Mouse (Mus musculus): ENCODE results near the gene Ptprd. TPM values are rescaled to one million over a fixed set of nuclear protein-coding genes. Genes with fewer than 3 reads are reported as not detected.

The Ptprd gene
- polyA plus RNA-seq, 1 experiment from 2014 or later: 18.6 TPM

DNA sequence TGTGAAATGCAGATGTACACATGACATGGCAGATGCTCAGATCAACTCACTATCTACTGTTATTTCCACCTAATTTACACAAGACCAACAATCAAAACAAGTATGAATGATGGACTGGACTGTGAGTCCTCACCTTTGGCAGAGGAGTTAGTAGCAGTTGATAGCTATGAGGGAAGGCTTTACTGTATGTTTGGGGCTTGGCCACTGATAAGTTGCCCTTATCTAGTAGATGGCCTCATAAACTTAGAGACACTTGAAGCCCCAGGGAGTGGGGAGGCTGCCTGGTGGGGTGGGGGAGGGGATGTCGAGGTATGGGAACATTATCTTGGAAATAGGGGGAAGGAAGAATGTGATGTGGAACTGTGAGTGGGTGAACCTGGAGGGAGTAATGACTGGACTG, 448.0 kb downstream of the Ptprd start:
- H3K36me3 ChIP-seq (ENCODE audit: control insufficient read depth, insufficient read depth, low read length): no peaks in the 10 kb centered on the region
- no peak overlapping the region for H3K27ac ChIP-seq (ENCODE audit: low read depth, low read length)
- H3K4me1 ChIP-seq (ENCODE audit: control insufficient read depth, insufficient read depth, low read length): no peaks in the 10 kb centered on the region
- ATAC-seq (ENCODE audit: low FRiP score) (no peak), DNase-seq (ENCODE audit: low spot score, missing footprints) (no peak)
- no peak overlapping the region for H3K4me3 ChIP-seq (ENCODE audit: low read depth, low read length)
- no peak overlapping the region for H3K9ac ChIP-seq (ENCODE audit: low read length)
- 69% methylated on average over 1 of the region's 1 CpGs for WGBS
- H3K4me2 ChIP-seq: no peak overlapping the region
- H3K9me3 ChIP-seq (ENCODE audit: control insufficient read depth, low read length): no peaks in the 10 kb centered on the region
- H3K27me3 ChIP-seq (ENCODE audit: control insufficient read depth, insufficient read depth, low read length): no peaks in the 10 kb centered on the region

DNA sequence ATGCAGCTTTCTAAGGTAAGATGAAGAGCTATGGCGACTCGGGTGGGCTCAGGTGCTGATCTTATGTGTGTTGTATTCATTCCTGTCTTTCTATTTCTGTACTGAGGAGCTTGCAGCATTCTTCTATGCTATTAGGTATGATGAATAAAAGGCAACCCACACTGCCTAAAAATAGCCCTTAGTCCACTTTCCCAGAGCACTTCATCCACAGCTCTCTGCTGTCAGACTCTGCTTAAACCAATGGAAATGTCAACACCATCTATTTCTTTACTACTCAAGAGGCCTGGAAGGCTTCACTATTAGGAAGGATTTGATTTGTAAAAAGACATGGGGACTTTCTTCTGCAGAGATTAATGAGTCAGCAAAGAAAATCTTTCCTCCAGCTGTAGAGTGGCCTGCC, 468.4 kb downstream of the Ptprd start:
- no peak overlapping the region for H3K9ac ChIP-seq (ENCODE audit: low read length)
- H3K27me3 ChIP-seq (ENCODE audit: control insufficient read depth, insufficient read depth, low read length): no peaks in the 10 kb centered on the region
- H3K9me3 ChIP-seq (ENCODE audit: control insufficient read depth, low read length): no peaks in the 10 kb centered on the region
- DNase-seq (ENCODE audit: low spot score, missing footprints) (no peak), ATAC-seq (ENCODE audit: low FRiP score) (no peak)
- no peaks in the 10 kb centered on the region for H3K36me3 ChIP-seq (ENCODE audit: control insufficient read depth, insufficient read depth, low read length)
- no peak overlapping the region for H3K27ac ChIP-seq (ENCODE audit: low read depth, low read length)
- 85% methylated on average over 2 of the region's 2 CpGs for WGBS
- H3K4me1 ChIP-seq (ENCODE audit: control insufficient read depth, insufficient read depth, low read length): no peaks in the 10 kb centered on the region
- no peak overlapping the region for H3K4me3 ChIP-seq (ENCODE audit: low read depth, low read length)
- no peak overlapping the region for H3K4me2 ChIP-seq

DNA sequence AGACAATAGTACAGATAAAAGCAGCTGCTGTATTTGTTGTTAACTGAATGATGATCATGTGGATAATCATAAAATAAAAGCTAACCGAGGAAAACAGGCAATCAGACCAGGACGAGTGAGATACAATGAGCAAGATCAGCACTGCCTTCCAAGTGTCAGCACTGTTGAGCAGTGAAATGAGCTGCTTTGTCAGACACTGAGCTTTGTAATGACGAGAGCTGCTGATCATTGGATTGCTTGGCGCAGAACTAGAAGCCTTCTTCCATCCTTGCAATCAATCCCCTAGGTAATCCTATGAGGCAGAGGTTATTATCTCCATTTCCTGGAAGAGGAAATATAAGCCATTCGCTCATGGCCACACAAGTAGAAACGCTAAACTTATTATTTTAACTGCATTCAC, 489.9 kb downstream of the Ptprd start:
- Histone ChIP-seq H3K9ac (ENCODE audit: low read length) (no peak overlapping the region), H3K9me3 (ENCODE audit: control insufficient read depth, low read length) (no peaks in the 10 kb centered on the region), H3K4me1 (ENCODE audit: control insufficient read depth, insufficient read depth, low read length) (no peaks in the 10 kb centered on the region), H3K36me3 (ENCODE audit: control insufficient read depth, insufficient read depth, low read length) (no peaks in the 10 kb centered on the region), H3K27me3 (ENCODE audit: control insufficient read depth, insufficient read depth, low read length) (no peaks in the 10 kb centered on the region), H3K4me3 (ENCODE audit: low read depth, low read length) (no peak overlapping the region), H3K4me2 (no peak overlapping the region), H3K27ac (ENCODE audit: low read depth, low read length) (no peak overlapping the region)
- 82% methylated on average over 6 of the region's 6 CpGs for WGBS
- no peak for DNase-seq (ENCODE audit: low spot score, missing footprints)
- ATAC-seq (ENCODE audit: low FRiP score): no peak

DNA sequence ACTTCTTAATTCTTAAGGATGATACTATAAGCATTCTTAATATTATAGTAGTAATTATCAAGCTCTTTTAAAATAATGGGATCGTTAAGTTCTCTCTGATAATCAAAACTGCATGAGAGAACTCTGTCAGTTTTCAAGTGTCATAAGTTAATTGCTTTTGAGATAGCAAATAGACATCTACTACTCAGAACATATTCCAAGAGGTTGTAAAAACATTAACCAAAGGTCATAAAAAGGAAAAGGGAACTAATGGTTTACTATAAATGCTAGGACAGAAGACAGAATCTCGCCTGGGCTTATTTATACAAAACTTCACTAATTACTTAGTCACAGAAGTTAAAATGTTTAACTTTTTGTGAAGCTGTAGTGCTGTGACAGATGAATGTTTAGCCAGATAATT, 494.0 kb downstream of the Ptprd start:
- no peaks in the 10 kb centered on the region for H3K4me1 ChIP-seq (ENCODE audit: control insufficient read depth, insufficient read depth, low read length)
- ATAC-seq (ENCODE audit: low FRiP score): no peak
- H3K27ac ChIP-seq (ENCODE audit: low read depth, low read length): no peak overlapping the region
- no peak overlapping the region for H3K4me3 ChIP-seq (ENCODE audit: low read depth, low read length)
- DNase-seq (ENCODE audit: low spot score, missing footprints): no peak
- WGBS: 70% methylated on average over 2 of the region's 2 CpGs
- no peaks in the 10 kb centered on the region for H3K36me3 ChIP-seq (ENCODE audit: control insufficient read depth, insufficient read depth, low read length)
- no peak overlapping the region for H3K4me2 ChIP-seq
- H3K27me3 ChIP-seq (ENCODE audit: control insufficient read depth, insufficient read depth, low read length): no peaks in the 10 kb centered on the region
- no peaks in the 10 kb centered on the region for H3K9me3 ChIP-seq (ENCODE audit: control insufficient read depth, low read length)
- no peak overlapping the region for H3K9ac ChIP-seq (ENCODE audit: low read length)

DNA sequence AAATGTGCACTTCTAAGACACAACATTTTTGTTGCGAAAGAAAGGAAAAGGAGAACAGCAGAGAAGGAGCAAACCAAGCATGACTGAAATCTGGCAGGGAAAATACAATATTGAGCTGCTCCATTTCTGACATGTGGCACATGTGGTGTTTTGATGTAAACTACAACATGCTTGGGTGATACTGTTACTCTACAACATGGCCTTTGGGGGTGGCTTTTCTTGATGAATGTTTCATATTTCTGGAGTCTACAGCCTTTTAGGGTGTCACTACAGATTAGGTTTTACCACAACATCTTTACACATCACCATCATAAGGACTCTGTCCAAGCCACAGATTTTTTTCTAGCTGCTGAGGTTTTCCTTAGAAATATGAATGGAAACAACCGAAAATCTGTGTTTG, 501.5 kb downstream of the Ptprd start:
- H3K9ac ChIP-seq (ENCODE audit: low read length): no peak overlapping the region
- H3K9me3 ChIP-seq (ENCODE audit: control insufficient read depth, low read length): no peaks in the 10 kb centered on the region
- H3K36me3 ChIP-seq (ENCODE audit: control insufficient read depth, insufficient read depth, low read length): no peaks in the 10 kb centered on the region
- H3K4me1 ChIP-seq (ENCODE audit: control insufficient read depth, insufficient read depth, low read length): no peaks in the 10 kb centered on the region
- ATAC-seq (ENCODE audit: low FRiP score): no peak
- H3K4me2 ChIP-seq: no peak overlapping the region
- H3K27me3 ChIP-seq (ENCODE audit: control insufficient read depth, insufficient read depth, low read length): no peaks in the 10 kb centered on the region
- H3K4me3 ChIP-seq (ENCODE audit: low read depth, low read length): no peak overlapping the region
- no peak overlapping the region for H3K27ac ChIP-seq (ENCODE audit: low read depth, low read length)
- WGBS: 83% methylated on average over 2 of the region's 2 CpGs
- DNase-seq (ENCODE audit: low spot score, missing footprints): no peak

DNA sequence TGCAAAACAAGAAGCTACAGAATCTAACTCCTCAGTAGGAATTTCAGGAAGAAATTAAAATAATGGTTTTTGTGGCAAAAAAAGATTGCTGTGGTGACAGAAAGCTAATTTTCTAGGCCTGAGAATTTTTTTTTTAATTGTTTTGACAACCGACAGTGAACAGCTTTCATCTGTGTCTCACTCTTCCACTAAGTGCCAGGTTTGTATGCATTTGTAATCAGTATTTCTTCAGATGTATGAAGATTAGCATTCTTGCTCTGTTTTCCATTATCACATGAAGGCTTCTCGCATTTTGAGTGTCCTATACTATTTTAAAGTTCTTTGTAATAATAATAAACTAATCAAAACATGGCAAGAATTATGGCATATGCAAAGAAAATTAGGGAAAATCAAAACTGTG, 513.5 kb downstream of the Ptprd start:
- Histone ChIP-seq H3K4me1 (ENCODE audit: control insufficient read depth, insufficient read depth, low read length) (no peaks in the 10 kb centered on the region), H3K9me3 (ENCODE audit: control insufficient read depth, low read length) (no peaks in the 10 kb centered on the region), H3K4me3 (ENCODE audit: low read depth, low read length) (no peak overlapping the region), H3K36me3 (ENCODE audit: control insufficient read depth, insufficient read depth, low read length) (no peaks in the 10 kb centered on the region), H3K27ac (ENCODE audit: low read depth, low read length) (no peak overlapping the region), H3K9ac (ENCODE audit: low read length) (no peak overlapping the region), H3K4me2 (no peak overlapping the region), H3K27me3 (ENCODE audit: control insufficient read depth, insufficient read depth, low read length) (no peaks in the 10 kb centered on the region)
- 69% methylated on average over 2 of the region's 2 CpGs for WGBS
- DNase-seq (ENCODE audit: low spot score, missing footprints) (no peak), ATAC-seq (ENCODE audit: low FRiP score) (no peak)

DNA sequence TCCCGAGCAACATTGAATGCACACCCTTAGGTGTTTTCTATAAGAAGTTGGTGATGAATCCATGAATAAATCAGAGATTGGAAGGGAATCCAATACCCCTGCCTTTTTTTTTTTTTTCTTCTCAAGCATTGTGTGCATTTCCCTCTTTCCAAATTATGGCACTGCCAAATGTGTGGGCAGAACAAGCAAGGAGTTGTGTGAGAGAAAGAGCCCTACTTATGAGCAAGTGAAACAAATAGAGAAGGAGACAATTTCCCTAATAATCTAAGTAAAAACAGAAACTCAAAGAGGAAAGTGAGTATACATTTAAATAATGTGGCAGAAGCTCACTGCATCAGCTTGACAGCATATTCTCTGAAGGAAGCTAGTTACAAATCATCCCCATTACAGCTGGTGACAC, 536.0 kb downstream of the Ptprd start:
- Histone ChIP-seq H3K27me3 (ENCODE audit: control insufficient read depth, insufficient read depth, low read length) (no peaks in the 10 kb centered on the region), H3K4me2 (no peak overlapping the region), H3K4me1 (ENCODE audit: control insufficient read depth, insufficient read depth, low read length) (no peaks in the 10 kb centered on the region), H3K27ac (ENCODE audit: low read depth, low read length) (no peak overlapping the region), H3K9me3 (ENCODE audit: control insufficient read depth, low read length) (no peaks in the 10 kb centered on the region), H3K4me3 (ENCODE audit: low read depth, low read length) (no peak overlapping the region), H3K36me3 (ENCODE audit: control insufficient read depth, insufficient read depth, low read length) (no peaks in the 10 kb centered on the region), H3K9ac (ENCODE audit: low read length) (no peak overlapping the region)
- ATAC-seq (ENCODE audit: low FRiP score) (no peak), DNase-seq (ENCODE audit: low spot score, missing footprints) (no peak)
- WGBS: 77% methylated on average over 1 of the region's 1 CpGs

DNA sequence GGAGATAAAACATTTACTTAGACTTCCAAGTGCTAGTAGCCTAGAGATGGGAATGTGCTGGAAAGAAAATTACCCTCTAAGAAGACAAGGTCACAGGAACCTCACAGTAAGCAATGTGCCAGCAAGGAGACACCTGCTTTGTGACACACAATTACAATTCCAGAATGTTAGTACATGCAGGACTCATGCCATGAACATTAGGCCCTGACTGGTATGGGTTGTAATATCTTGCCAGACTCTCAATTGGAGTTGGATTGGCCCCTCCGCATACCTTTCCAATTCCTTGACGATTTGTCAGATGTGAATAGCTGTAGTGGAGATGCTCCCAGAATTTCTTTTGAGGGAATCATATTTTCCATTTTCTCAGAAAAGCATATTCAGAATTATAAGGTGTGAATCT, 547.0 kb downstream of the Ptprd start:
- ATAC-seq (ENCODE audit: low FRiP score) (no peak), DNase-seq (ENCODE audit: low spot score, missing footprints) (no peak)
- no peaks in the 10 kb centered on the region for H3K27me3 ChIP-seq (ENCODE audit: control insufficient read depth, insufficient read depth, low read length)
- no peak overlapping the region for H3K4me2 ChIP-seq
- no peaks in the 10 kb centered on the region for H3K36me3 ChIP-seq (ENCODE audit: control insufficient read depth, insufficient read depth, low read length)
- no peak overlapping the region for H3K9ac ChIP-seq (ENCODE audit: low read length)
- no peak overlapping the region for H3K4me3 ChIP-seq (ENCODE audit: low read depth, low read length)
- H3K9me3 ChIP-seq (ENCODE audit: control insufficient read depth, low read length): no peaks in the 10 kb centered on the region
- H3K27ac ChIP-seq (ENCODE audit: low read depth, low read length): no peak overlapping the region
- WGBS: 99% methylated on average over 2 of the region's 2 CpGs
- no peaks in the 10 kb centered on the region for H3K4me1 ChIP-seq (ENCODE audit: control insufficient read depth, insufficient read depth, low read length)

DNA sequence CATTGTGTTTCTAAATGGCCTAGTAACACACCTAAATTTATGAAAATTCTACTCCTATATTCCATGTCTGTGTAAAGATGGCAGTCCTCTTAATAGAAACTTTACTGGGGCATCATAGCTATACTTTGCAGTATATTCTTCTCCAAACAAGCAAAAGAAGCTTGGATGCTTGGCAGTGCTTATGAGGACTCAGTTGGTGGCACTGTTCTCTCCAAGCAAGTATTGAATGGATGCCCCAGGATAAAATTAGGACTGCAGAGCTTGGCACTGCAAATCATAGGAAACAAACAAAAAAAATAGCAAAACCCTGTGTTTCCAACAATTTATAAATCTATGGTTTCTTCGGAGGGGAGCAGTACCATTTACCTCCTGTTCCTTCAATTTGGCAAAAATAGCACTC, 549.5 kb downstream of the Ptprd start:
- no peak for ATAC-seq (ENCODE audit: low FRiP score)
- Histone ChIP-seq H3K27me3 (ENCODE audit: control insufficient read depth, insufficient read depth, low read length) (no peaks in the 10 kb centered on the region), H3K4me1 (ENCODE audit: control insufficient read depth, insufficient read depth, low read length) (no peaks in the 10 kb centered on the region), H3K4me2 (no peak overlapping the region), H3K9ac (ENCODE audit: low read length) (no peak overlapping the region), H3K36me3 (ENCODE audit: control insufficient read depth, insufficient read depth, low read length) (no peaks in the 10 kb centered on the region), H3K9me3 (ENCODE audit: control insufficient read depth, low read length) (no peaks in the 10 kb centered on the region), H3K4me3 (ENCODE audit: low read depth, low read length) (no peak overlapping the region), H3K27ac (ENCODE audit: low read depth, low read length) (no peak overlapping the region)
- WGBS: 88% methylated on average over 1 of the region's 1 CpGs
- DNase-seq (ENCODE audit: low spot score, missing footprints): no peak

DNA sequence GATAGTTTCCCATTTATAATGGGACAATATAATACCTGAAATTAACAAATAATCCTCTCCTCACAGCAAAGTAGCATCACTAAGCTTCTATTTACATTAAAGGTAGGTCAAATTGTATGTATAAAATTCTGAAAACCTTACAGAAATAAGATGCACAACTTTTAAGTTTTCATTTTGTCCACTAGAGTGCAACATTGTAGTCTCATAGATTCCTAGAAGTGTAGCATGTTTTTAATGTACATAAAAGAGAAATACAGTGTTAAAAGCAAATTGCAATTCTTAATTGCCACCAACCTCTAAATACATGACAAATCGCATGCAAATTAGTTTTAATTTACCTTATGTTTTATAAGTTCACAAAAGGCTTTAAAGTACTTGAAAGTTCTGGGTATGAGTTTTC, 556.1 kb downstream of the Ptprd start:
- ATAC-seq (ENCODE audit: low FRiP score) (no peak), DNase-seq (ENCODE audit: low spot score, missing footprints) (no peak)
- Histone ChIP-seq H3K27ac (ENCODE audit: low read depth, low read length) (no peak overlapping the region), H3K36me3 (ENCODE audit: control insufficient read depth, insufficient read depth, low read length) (no peaks in the 10 kb centered on the region), H3K27me3 (ENCODE audit: control insufficient read depth, insufficient read depth, low read length) (no peaks in the 10 kb centered on the region), H3K4me1 (ENCODE audit: control insufficient read depth, insufficient read depth, low read length) (no peaks in the 10 kb centered on the region), H3K4me3 (ENCODE audit: low read depth, low read length) (no peak overlapping the region), H3K9me3 (ENCODE audit: control insufficient read depth, low read length) (no peaks in the 10 kb centered on the region), H3K9ac (ENCODE audit: low read length) (no peak overlapping the region), H3K4me2 (no peak overlapping the region)
- WGBS: 84% methylated on average over 1 of the region's 1 CpGs

All from midbrain, embryonic 11.5 days (tissue).